Mouse (Mus musculus): ENCODE measurements around the gene Mlec.
"Not testable (repeated sequence)": the region's sequence is repeated elsewhere in the genome, so short reads cannot be mapped to it uniquely, and the experiment has no call there.

Mlec gene

DNA sequence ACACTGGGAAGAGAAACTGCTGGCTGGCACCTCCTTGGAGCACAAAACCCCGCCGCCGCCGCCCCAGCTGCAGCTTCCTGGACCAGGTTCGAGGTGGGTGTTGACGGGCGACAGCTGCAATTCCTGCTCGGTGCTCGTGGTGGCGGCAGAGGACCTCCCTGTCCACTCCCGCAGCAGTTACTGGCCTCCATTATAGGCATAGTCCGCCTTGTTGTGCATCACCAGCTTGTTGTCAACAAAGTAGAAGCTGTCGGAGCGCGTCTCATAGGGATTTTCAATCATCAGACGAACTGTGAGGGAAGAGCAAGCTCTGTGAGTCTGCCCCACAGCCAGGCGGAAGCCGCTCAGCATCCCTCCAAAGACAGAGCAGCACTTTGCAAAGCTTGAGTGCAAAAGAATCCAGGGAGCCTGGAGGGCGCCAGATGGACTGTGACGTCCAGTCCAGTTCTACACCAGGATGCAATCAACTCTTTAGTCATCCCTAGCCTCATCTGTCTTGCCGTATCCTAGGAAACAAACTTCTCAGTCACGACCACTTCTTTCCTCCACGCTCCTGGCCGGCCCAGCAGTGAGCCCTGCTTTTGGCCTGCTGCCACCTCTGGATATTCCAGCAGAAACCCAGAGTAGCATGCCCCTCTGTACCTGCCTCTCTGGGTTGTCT is 32.6 kb downstream of the Mlec start:
- DNase-seq (ENCODE audit: low spot score) = peak; percentile 71

DNA sequence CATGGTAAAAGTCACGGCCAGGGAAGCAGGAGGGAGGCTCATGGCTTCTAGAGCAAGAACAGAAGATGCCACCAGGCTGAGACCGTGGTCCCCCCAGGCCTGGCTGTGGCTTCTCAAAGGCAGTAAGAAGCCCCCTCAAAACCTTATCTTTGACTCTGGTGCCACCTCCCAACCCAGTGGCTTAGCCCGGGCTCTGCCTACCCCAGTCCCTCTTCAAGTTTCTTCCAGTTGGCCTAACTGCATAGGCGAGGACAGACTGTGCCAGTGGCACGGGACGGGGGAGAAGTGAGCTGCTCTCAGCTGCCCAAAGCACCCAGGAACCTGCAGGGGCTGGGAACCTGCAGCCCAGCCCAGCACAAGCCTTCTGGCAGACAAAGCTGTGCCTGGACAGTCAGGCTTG is 33.3 kb downstream of the Mlec start:
- no peak for DNase-seq (ENCODE audit: low spot score)

DNA sequence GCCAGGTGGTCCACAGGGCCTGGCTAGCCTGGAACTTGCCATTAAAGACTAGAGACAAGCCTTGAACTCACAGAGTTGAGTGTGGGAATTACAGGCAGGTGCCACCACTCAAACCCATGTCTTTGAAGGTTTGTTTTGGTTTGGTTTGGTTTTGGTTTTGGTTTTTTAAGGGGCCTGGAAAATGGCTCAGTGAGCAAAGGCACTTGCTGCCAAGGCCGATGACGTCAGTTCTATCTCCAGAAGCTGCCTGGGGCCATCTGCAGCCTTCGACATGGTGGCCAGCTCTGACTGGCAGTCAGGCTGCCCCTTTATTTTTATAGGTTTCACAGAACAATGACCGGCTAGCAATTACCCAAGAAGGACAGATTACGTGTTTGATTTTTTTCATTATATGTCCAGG is 37.0 kb downstream of the Mlec start:
- no peak for DNase-seq (ENCODE audit: low spot score)

DNA sequence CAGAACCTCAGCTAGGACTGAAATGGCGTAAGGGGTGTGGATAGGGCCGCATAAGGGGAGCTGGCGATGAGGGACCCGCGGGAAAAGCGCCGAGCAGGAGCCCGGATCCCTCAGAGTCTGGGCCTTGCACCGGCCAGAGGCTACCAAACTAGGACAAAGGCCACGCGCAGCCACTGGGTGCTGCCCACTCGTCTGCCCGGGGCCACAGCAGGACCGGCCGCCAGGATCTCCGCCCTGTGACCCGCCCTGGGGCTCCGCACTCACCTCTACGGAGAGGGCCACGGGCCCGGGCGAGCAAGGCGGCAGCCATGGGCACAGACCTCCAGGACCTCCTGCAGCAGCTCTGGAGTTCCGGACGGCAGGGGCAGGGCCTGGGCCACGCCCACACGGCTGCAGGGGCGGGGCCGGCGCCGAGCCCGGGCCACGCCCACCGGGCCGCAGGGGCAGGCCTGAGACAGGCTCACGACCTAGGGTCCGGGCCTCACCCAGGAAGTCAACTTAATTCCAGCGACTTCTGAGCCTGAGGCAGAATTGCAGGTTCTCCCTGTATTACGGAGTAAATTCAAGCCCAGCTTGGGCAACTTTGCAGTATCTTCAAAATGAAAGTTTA is 38.9 kb downstream of the Mlec start, which contains the start of gene Acads:
TSS of gene Acads (minus strand) at position 386 of the 610 bp plus-strand sequence.
- no peak for DNase-seq (ENCODE audit: low spot score)

DNA sequence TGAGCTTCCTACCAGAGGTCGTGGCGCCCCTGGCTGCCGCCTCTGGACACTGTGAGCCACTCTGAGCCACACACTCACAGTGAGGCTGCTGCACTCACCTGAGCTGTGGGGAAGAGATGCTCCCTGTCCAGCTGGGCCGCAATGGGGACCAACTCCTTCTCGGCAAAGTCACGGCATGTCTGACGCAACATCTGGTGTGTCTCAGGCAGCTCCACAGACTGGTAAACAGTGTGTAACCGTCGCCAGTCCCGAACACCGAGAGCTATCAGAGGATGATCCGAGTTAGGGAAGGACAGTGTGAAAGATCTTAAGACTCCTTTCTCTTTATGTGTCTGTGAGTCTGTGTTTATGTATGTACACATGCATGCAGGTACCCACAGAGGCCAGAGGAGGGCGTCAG is 40.5 kb downstream of the Mlec start:
- DNase-seq (ENCODE audit: low spot score) = no peak

DNA sequence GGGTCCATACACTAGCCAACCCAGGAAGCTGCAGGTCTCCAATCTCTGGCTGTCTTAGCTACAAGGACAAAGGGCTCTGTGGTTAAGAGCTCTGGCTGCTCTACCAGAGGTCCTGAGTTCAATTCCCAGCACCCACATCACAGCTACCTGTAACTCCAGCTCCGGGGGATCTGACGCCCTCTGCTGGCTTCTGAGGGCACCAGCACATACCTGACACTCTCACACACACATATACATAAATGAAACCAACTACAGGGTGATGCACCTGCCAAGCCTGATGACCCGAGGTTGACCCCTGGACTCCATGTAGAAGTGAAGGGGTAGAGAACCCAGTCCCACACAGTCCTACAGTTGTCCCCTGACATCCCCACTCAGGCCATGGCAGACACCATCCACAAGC is 41.6 kb downstream of the Mlec start:
- no peak for DNase-seq (ENCODE audit: low spot score)

DNA sequence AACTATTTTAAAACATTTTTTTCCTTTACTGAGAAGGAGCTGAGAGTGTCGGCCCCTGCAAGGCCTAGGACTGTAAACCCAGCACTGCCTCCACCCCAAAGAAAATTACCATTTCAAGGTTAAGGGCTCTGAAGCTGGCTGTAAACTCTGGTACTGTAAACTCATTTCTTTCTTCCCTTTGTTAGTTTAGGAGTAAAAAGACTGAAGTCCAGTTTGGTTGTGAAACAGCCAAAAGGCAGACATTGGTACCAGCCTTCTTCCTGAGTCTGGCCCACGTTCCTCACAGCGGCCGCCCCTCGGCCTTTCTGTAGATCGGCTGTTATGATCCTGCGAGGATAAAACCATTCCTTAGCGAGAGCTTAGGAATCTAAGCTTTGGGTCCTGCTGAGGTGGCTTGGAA is 43.5 kb downstream of the Mlec start:
- DNase-seq (ENCODE audit: low spot score) = no peak

DNA sequence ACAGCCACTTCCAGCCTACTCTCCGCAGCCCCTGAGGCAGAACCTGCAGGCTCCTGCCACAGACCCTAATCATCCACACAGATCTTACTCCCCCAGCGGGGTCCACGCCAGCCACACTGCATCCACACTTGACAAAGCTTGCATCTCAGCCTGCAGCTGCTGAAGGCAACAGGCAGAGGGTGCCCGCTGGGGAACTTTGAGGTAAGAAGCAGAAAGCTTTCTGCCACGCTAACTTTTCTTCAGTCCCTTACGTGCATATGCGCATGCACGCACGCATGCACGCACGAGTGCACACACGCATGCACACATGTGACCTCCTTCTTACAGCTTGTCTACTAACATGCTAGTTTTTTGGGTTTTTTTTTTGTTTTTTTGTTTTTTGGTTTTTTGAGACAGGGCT is 44.7 kb downstream of the Mlec start:
- no peak for DNase-seq (ENCODE audit: low spot score)

DNA sequence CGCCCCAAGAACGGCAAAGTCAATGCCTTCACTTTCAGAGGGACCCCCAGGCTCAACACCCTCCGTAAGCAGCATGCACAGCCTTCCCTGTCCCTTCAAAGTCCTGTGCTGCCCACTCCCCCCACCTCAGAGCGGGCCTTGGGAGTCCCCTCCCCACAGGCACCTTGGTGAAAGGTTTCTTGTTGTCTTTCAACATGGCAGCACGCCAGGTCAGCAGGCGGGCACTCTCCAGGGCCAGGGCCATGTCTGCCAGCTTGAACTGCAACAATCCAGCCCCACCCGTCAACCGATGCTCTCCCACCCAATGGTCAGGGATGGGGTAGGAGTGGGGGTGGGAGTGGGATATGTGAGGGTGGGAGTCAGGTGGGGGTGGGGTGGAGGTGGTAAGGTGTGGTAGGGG is 46.8 kb downstream of the Mlec start:
- no peak for DNase-seq (ENCODE audit: low spot score)

DNA sequence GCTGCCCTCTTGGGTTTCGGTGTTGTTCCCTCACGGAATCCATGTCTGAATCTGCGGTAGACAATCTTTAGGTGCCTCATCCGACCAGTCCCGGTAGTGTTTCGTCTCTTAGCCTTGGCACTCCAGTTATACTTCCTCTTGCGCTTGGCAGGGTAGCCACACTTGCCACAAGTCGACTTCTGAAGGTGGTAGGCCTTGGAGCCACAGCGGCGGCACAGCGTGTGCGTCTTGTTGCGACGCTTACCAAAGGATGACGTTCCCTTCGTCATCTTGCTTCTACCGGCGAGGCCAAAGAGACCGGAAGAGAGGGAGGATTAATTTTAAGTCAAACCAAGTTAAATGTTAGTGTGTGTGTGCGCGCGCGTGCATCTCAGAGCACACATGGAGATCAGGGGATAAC is 54.7 kb downstream of the Mlec start:
- DNase-seq (ENCODE audit: low spot score) = not testable (repeated sequence)

DNA sequence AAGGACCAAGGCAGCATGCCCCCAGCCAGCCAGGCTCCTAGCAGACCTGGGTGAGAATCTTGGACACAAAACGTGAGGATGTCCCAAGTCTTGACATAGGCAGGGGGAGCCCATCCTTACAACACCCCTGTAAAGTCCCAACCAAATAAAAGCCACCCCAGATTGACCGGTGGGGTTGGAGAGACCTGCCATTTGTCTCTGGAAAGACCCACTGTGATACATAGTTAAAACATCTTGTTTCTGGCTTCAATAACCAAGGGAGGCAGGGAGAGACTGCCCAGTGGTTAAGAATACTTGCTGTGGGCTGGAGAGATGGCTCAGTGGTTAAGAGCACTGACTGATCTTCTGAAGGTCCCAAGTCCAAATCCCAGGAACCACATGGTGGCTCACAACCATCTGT is 55.7 kb downstream of the Mlec start:
- DNase-seq (ENCODE audit: low spot score) = no peak

DNA sequence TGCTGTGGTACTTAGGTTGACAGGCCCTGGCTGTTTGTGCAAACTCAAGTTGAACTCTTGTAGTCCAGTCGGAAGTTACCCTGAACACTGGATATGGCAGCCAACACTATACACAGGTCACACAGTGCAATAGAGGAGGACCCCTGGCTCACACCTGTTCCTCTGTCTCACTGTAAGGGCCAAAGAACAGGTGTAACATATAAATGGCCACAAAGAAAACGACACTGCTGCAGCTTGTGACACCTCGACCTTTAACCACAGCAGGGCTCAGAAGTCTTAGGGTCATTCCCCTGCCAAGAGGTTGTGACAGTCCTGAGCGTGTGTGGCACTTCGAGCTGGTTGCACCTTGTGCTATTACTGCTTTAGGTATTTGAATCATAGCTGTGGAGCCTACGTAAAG is 57.5 kb downstream of the Mlec start:
- DNase-seq (ENCODE audit: low spot score) = no peak

DNA sequence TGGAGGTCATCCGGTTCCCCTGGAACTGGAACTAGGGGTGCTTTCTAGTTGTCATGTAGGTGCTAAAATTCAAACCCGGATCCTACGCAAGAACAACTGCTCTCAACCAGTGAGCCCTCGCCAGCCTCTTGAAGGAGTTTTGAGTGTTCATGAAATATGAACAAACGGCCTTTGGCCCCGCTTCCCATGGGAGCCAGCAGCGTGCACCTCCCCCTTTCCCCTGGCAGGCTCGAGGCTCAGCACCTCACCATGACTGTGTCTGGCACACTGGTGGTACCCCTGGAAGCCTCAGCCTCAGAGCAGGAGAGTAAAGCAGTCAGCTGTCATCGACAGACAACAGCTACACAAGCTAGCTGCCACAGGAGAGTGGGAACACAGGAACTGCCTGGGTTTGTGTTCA is 58.0 kb downstream of the Mlec start:
- no peak for DNase-seq (ENCODE audit: low spot score)

DNA sequence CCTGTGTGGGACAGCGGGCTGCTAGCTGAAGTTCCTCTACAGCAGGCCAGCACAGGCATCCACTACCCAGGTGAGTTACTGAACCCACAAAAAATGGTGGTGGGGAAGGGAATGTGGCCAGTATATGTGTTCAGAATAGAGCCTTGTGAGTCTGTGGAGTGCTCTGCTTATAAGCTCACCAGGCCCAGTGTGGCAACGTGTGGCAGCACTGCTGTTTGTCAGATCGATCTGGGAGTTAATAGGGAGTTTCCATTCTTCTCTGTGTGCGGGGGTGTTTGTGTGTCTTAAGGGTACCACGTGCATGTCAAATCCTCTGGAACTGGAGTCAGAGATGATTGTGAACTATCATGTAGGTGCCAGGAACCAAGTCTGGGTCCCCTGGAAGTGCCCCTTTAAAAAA is 58.4 kb downstream of the Mlec start:
- no peak for DNase-seq (ENCODE audit: low spot score)

DNA sequence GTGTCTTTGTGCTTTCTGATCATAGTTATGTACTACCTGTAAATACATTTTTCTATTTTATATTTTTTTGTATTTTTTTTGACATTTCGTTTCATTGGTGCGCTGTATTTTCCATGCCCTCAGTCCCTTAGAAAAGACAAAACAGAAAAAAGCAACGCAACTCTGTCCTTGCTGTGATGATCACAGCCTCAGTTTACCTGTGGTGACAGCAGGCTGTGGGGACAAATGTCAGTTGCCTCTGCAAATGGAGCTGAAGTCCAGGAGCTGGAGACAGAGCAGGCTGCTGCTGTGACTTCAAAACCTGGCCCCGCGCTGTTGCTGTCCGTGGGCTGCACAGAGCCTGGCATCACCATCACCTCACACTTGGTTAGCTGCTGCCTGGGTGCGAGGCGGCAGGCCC is 59.8 kb downstream of the Mlec start, which contains the start of gene Gm10401:
TSS of gene Gm10401 (minus strand) at position 101 of the 400 bp plus-strand sequence.
- DNase-seq (ENCODE audit: low spot score) = no peak

Data from layer of hippocampus, adult 9-10 months (tissue).